Mouse (Mus musculus) lung, embryonic 16.5 days (tissue): Measurements from ENCODE around the gene Dedd2. TPM values are rescaled to one million over a fixed set of nuclear protein-coding genes. Genes with fewer than 3 reads are reported as not detected.

Experiments used
- ATAC-seq: fragments of 200-750 bp; cut with Nextera tagmentation; 2 replicates; pipeline ENCODE4 v1.8.0; 2017; ENCODE audit warnings: low read depth, mild to moderate bottlenecking, moderate library complexity
- H3K27ac ChIP-seq: fragments of 300-500 bp; sonication (generic); 2 replicates; pipeline ENCODE4 v1.5.1; 2014; ENCODE audit warnings: mild to moderate bottlenecking, control low read depth, low read length
- H3K27me3 ChIP-seq: fragments of 300-500 bp; sonication (generic); 2 replicates; pipeline ENCODE4 v1.6.1; 2014; ENCODE audit warnings: low read depth, low read length, mixed read lengths; ENCODE audit not compliant: control insufficient read depth, insufficient read depth
- H3K36me3 ChIP-seq: fragments of 300-500 bp; sonication (generic); 2 replicates; pipeline ENCODE4 v1.6.1; 2014; ENCODE audit warnings: low read length; ENCODE audit not compliant: control insufficient read depth, insufficient read depth
- H3K4me1 ChIP-seq: fragments of 300-500 bp; sonication (generic); replicated peaks from 2 replicates; pipeline ENCODE4 v1.6.1; 2014; ENCODE audit warnings: low read length, mixed read lengths; ENCODE audit not compliant: control insufficient read depth, insufficient read depth
- H3K4me2 ChIP-seq: fragments of 300-500 bp; sonication (generic); 2 replicates; pipeline ENCODE4 v1.6.1; 2014; ENCODE audit warnings: low read depth, low read length, control low read depth
- H3K4me3 ChIP-seq: fragments of 300-500 bp; sonication (generic); 2 replicates; pipeline ENCODE4 v1.5.1; 2014; ENCODE audit warnings: mild to moderate bottlenecking, low read length, control low read depth
- H3K9ac ChIP-seq: fragments of 300-500 bp; sonication (generic); 2 replicates; pipeline ENCODE4 v1.6.1; 2014; ENCODE audit warnings: low read length, control low read depth
- H3K9me3 ChIP-seq: fragments of 300-500 bp; sonication (generic); 2 replicates; pipeline ENCODE4 v1.6.1; 2016; ENCODE audit warnings: low read length; ENCODE audit not compliant: control insufficient read depth
- WGBS: fragments of 180-500 bp; shearing (Covaris S2); extraction: QIAGEN DNeasy Blood & Tissue Kit; methylation state at CpG from one replicate; pipeline ENCODE4 v1.1.7; 2014; 5-methylcytosine and 5-hydroxymethylcytosine counted together
- polyA plus RNA-seq: library from polyadenylated mRNA; unstranded; fragments of >200 nt; fragmentation: Nextera tagmentation; extraction: Ambion mirVana; gene quantifications from 2 replicates; pipeline ENCODE4 v1.2.1, GENCODE M21; 2015

Gene Dedd2
- polyA plus RNA-seq, 1 experiment from 2014 or later = 9.0 TPM

- Histone ChIP-seq H3K4me1 (peaks cover 10% of the 10 kb centered on the region), H3K4me3 (no peak overlapping the region), H3K27me3 (no peaks in the 10 kb centered on the region), H3K9ac (peak overlapping the region; percentile 35; the same call in 1 of the 2 replicates), H3K4me2 (no peak overlapping the region), H3K27ac (no peak overlapping the region), H3K36me3 (no peaks in the 10 kb centered on the region), H3K9me3 (no peaks in the 10 kb centered on the region)
- no peak for ATAC-seq
- 33% methylated on average over 17 of the region's 17 CpGs for WGBS
Observed at GRCm38 (mm10) chr7:25263968-25264870, 43.8 kb upstream of the Dedd2 start.

GRCm38 (mm10) chr7:25261896-25262295 lies 41.5 kb upstream of the Dedd2 start:
- Histone ChIP-seq H3K27ac (no peak overlapping the region), H3K9me3 (no peaks in the 10 kb centered on the region), H3K4me1 (peaks cover 2% of the 10 kb centered on the region), H3K27me3 (no peaks in the 10 kb centered on the region), H3K4me2 (no peak overlapping the region), H3K9ac (no peak overlapping the region), H3K4me3 (no peak overlapping the region), H3K36me3 (no peaks in the 10 kb centered on the region)
- ATAC-seq = no peak
- 68% methylated on average over 1 of the region's 1 CpGs for WGBS

- ATAC-seq = no peak
- H3K9ac ChIP-seq = peak overlapping the region; percentile 78
- peak overlapping the region; percentile 98 for H3K27ac ChIP-seq
- H3K36me3 ChIP-seq = no peaks in the 10 kb centered on the region
- H3K4me3 ChIP-seq = peak overlapping the region; percentile 98
- 13% methylated on average over 8 of the region's 8 CpGs for WGBS
- peak overlapping the region; percentile 95 for H3K4me2 ChIP-seq
- no peaks in the 10 kb centered on the region for H3K9me3 ChIP-seq
- H3K4me1 ChIP-seq = peaks cover 28% of the 10 kb centered on the region
- H3K27me3 ChIP-seq = no peaks in the 10 kb centered on the region
Observed at GRCm38 (mm10) chr7:25251822-25252221, 31.4 kb upstream of the Dedd2 start.

GRCm38 (mm10) chr7:25251071-25251791 lies 30.8 kb upstream of the Dedd2 start:
- ATAC-seq = peak; percentile 53
- peaks cover 34% of the 10 kb centered on the region for H3K4me1 ChIP-seq
- H3K36me3 ChIP-seq = no peaks in the 10 kb centered on the region
- peak overlapping the region; percentile 98 for H3K4me3 ChIP-seq
- H3K27ac ChIP-seq = peak overlapping the region; percentile 98
- H3K9me3 ChIP-seq = no peaks in the 10 kb centered on the region
- H3K27me3 ChIP-seq = no peaks in the 10 kb centered on the region
- peak overlapping the region; percentile 95 for H3K4me2 ChIP-seq
- 2% methylated on average over 22 of the region's 22 CpGs for WGBS
- H3K9ac ChIP-seq = peak overlapping the region; percentile 78

GRCm38 (mm10) chr7:25250141-25250972 lies 29.9 kb upstream of the Dedd2 start, which contains the start of gene Erf:
Erf (minus strand) TSS chr7:25250761.
- H3K4me2 ChIP-seq = peak within 1 kb of the TSS; percentile 95
- H3K27me3 ChIP-seq = no peaks in the 10 kb centered on the region
- WGBS = under 1% methylated on average over 67 of the region's 81 CpGs
- H3K9ac ChIP-seq = peak within 1 kb of the TSS; percentile 97
- peak within 1 kb of the TSS; percentile 98 for H3K4me3 ChIP-seq
- peaks cover 6% of the 10 kb centered on the region for H3K36me3 ChIP-seq
- peak; percentile 86 for ATAC-seq
- peak within 1 kb of the TSS; percentile 99 for H3K27ac ChIP-seq
- H3K9me3 ChIP-seq = no peaks in the 10 kb centered on the region
- peaks cover 41% of the 10 kb centered on the region for H3K4me1 ChIP-seq

- H3K4me1 ChIP-seq = peaks cover 43% of the 10 kb centered on the region
- 0% methylated on average over 35 of the region's 73 CpGs for WGBS
- peak; percentile 68 for ATAC-seq
Observed at GRCm38 (mm10) chr7:25249314-25250140, 29.1 kb upstream of the Dedd2 start.

GRCm38 (mm10) chr7:25248846-25249313 lies 28.5 kb upstream of the Dedd2 start:
- peak overlapping the region; percentile 95 for H3K4me2 ChIP-seq
- H3K9ac ChIP-seq = peak overlapping the region; percentile 97
- under 1% methylated on average over 25 of the region's 25 CpGs for WGBS
- no peaks in the 10 kb centered on the region for H3K27me3 ChIP-seq
- H3K4me1 ChIP-seq = peaks cover 43% of the 10 kb centered on the region
- peak overlapping the region; percentile 99 for H3K27ac ChIP-seq
- no peaks in the 10 kb centered on the region for H3K9me3 ChIP-seq
- peak overlapping the region; percentile 98 for H3K4me3 ChIP-seq
- ATAC-seq = no peak
- peaks cover 16% of the 10 kb centered on the region for H3K36me3 ChIP-seq

More at GRCm38 (mm10) chr7:25249314-25250140, 29.1 kb upstream of the Dedd2 start:
- H3K4me2 ChIP-seq = peak overlapping the region; percentile 95
- H3K9ac ChIP-seq = peak overlapping the region; percentile 97
- H3K36me3 ChIP-seq = peaks cover 13% of the 10 kb centered on the region
- H3K27ac ChIP-seq = peak overlapping the region; percentile 99
- no peaks in the 10 kb centered on the region for H3K27me3 ChIP-seq
- peak overlapping the region; percentile 98 for H3K4me3 ChIP-seq
- H3K9me3 ChIP-seq = no peaks in the 10 kb centered on the region

GRCm38 (mm10) chr7:25248018-25248647 lies 27.7 kb upstream of the Dedd2 start:
- peaks cover 16% of the 10 kb centered on the region for H3K36me3 ChIP-seq
- H3K9me3 ChIP-seq = no peaks in the 10 kb centered on the region
- H3K4me1 ChIP-seq = peaks cover 43% of the 10 kb centered on the region
- H3K27me3 ChIP-seq = no peaks in the 10 kb centered on the region
- ATAC-seq = no peak
- WGBS = under 1% methylated on average over 18 of the region's 18 CpGs
- H3K27ac ChIP-seq = peak overlapping the region; percentile 99
- H3K9ac ChIP-seq = peak overlapping the region; percentile 97
- H3K4me2 ChIP-seq = peak overlapping the region; percentile 95
- H3K4me3 ChIP-seq = peak overlapping the region; percentile 98
